Mouse (Mus musculus) CH12.LX (cell line): ENCODE results near the gene Polr2a. TPM values are rescaled to one million over a fixed set of nuclear protein-coding genes. Genes with fewer than 3 reads are reported as not detected.

Experiments
- DNase-seq: peaks from one replicate; pipeline ENCODE4 v3.0.0-alpha.2; 2013; ENCODE audit errors: extremely low read depth
- H3K27ac ChIP-seq: 2 replicates; pipeline ENCODE4 v1.5.1; 2012; ENCODE audit warnings: low read depth, mild to moderate bottlenecking, control low read depth, moderate library complexity; ENCODE audit not compliant: insufficient read depth
- H3K27me3 ChIP-seq: replicated peaks from 2 replicates; pipeline ENCODE3; 2012; ENCODE audit warnings: inconsistent platforms
- H3K36me3 ChIP-seq, 2 experiments: replicated peaks in 1 of 2; 2 replicates each; pipeline versions ENCODE3 to v1.6.1; 2012; ENCODE audit warnings: inconsistent platforms in 1 of 2, low read length in 1 of 2, mild to moderate bottlenecking in 1 of 2, mixed read lengths in 1 of 2, moderate library complexity in 1 of 2; ENCODE audit not compliant: control insufficient read depth in 1 of 2, insufficient read depth in 1 of 2
- H3K4me1 ChIP-seq, 2 experiments: 2 replicates each; pipeline ENCODE4 v1.6.1; 2012; ENCODE audit warnings: inconsistent platforms in 1 of 2, moderate library complexity in 1 of 2; ENCODE audit not compliant: insufficient read depth in 2 of 2, control insufficient read depth in 1 of 2
- H3K4me2 ChIP-seq: 2 replicates; pipeline ENCODE4 v1.6.1; 2012; ENCODE audit warnings: low read depth, mild to moderate bottlenecking, control low read depth; ENCODE audit not compliant: poor library complexity, insufficient read depth, severe bottlenecking
- H3K4me3 ChIP-seq, 3 experiments: fragments of 150-350 bp in 1 of 3; sonication (generic) in 1 of 3; replicated peaks in 1 of 3; 2 replicates each; pipeline versions ENCODE3 to v1.5.1; 2011 to 2012; ENCODE audit warnings: low read depth in 2 of 3, low read length in 2 of 3, mild to moderate bottlenecking in 2 of 3, moderate library complexity in 2 of 3, control low read depth in 1 of 3, improper control_type of control experiment in 1 of 3, inconsistent platforms in 1 of 3, mixed read lengths in 1 of 3; ENCODE audit not compliant: poor library complexity in 1 of 3
- H3K79me2 ChIP-seq: replicated peaks from 2 replicates; pipeline ENCODE4 v1.6.1; 2012; ENCODE audit warnings: mild to moderate bottlenecking, moderate library complexity; ENCODE audit not compliant: control insufficient read depth, poor library complexity, insufficient read depth, severe bottlenecking; ENCODE audit errors: extremely low read depth
- H3K9ac ChIP-seq: 2 replicates; pipeline ENCODE4 v1.6.1; 2012; ENCODE audit warnings: low read depth, mild to moderate bottlenecking, control low read depth, moderate library complexity; ENCODE audit not compliant: insufficient read depth
- H3K9me3 ChIP-seq: replicated peaks from 2 replicates; pipeline ENCODE3; 2012; ENCODE audit warnings: low read length, inconsistent platforms, mixed read lengths
- E2F4 ChIP-seq: IDR thresholded peaks from 2 replicates; pipeline ENCODE4 v1.6.1; 2011; ENCODE audit warnings: low read depth, low read length, improper control_type of control experiment; ENCODE audit not compliant: insufficient replicate concordance
- GABPA ChIP-seq: IDR thresholded peaks from 2 replicates; pipeline ENCODE4 v1.6.1; 2012; ENCODE audit warnings: low read depth, low read length, improper control_type of control experiment, inconsistent platforms; ENCODE audit not compliant: insufficient replicate concordance
- JUN ChIP-seq: IDR thresholded peaks from 2 replicates; pipeline ENCODE4 v1.6.1; 2011; ENCODE audit warnings: low read depth, mild to moderate bottlenecking, low read length, improper control_type of control experiment, moderate library complexity; ENCODE audit not compliant: insufficient read depth
- JUND ChIP-seq: conservative IDR thresholded peaks from 2 replicates; pipeline ENCODE4 v1.6.1; 2011; ENCODE audit warnings: low read depth, low read length, improper control_type of control experiment
- MAX ChIP-seq: IDR thresholded peaks from 2 replicates; pipeline ENCODE4 v1.6.1; 2011; ENCODE audit warnings: low read length, improper control_type of control experiment
- MEF2A ChIP-seq: IDR thresholded peaks from 2 replicates; pipeline ENCODE4 v1.6.1; 2014; ENCODE audit warnings: low read depth, mild to moderate bottlenecking, inconsistent platforms, low read length, improper control_type of control experiment, borderline replicate concordance
- MXI1 ChIP-seq: IDR thresholded peaks from 2 replicates; pipeline ENCODE4 v1.6.1; 2011; ENCODE audit warnings: mild to moderate bottlenecking, low read depth, low read length, improper control_type of control experiment
- MYC ChIP-seq: IDR thresholded peaks from 2 replicates; pipeline ENCODE4 v1.6.1; 2011; ENCODE audit warnings: low read depth, mild to moderate bottlenecking, improper control_type of control experiment, low read length
- NELFE ChIP-seq: IDR thresholded peaks from 2 replicates; pipeline ENCODE4 v1.6.1; 2011; ENCODE audit warnings: low read depth, low read length, improper control_type of control experiment
- NRF1 ChIP-seq: IDR thresholded peaks from 2 replicates; pipeline ENCODE4 v1.6.1; 2014; ENCODE audit warnings: low read depth, mild to moderate bottlenecking, inconsistent platforms, low read length, improper control_type of control experiment, moderate library complexity
- PAX5 ChIP-seq: IDR thresholded peaks from 2 replicates; pipeline ENCODE4 v1.6.1; 2012; ENCODE audit warnings: low read length, inconsistent platforms, mixed read lengths
- POLR2A ChIP-seq: IDR thresholded peaks from 2 replicates; pipeline ENCODE4 v1.6.1; 2011; ENCODE audit warnings: low read depth, mild to moderate bottlenecking, improper control_type of control experiment, low read length
- POLR2AphosphoS2 ChIP-seq: IDR thresholded peaks from 2 replicates; pipeline ENCODE4 v1.6.1; 2011; ENCODE audit warnings: low read depth, low read length, improper control_type of control experiment
- RAD21 ChIP-seq: IDR thresholded peaks from 2 replicates; pipeline ENCODE4 v1.6.1; 2011; ENCODE audit warnings: low read depth, mild to moderate bottlenecking, low read length, improper control_type of control experiment, moderate library complexity
- RCOR1 ChIP-seq: conservative IDR thresholded peaks from 2 replicates; pipeline ENCODE4 v1.6.1; 2012; ENCODE audit warnings: low read depth, mild to moderate bottlenecking, inconsistent platforms, low read length, improper control_type of control experiment
- SMC3 ChIP-seq: IDR thresholded peaks from 2 replicates; pipeline ENCODE4 v1.6.1; 2011; ENCODE audit warnings: low read depth, low read length, improper control_type of control experiment
- ZMIZ1 ChIP-seq: IDR thresholded peaks from 2 replicates; pipeline ENCODE4 v1.6.1; 2012; ENCODE audit warnings: low read depth, mild to moderate bottlenecking, inconsistent platforms, low read length, improper control_type of control experiment
- dilution Hi-C: fragments of 300-500 bp; cut with MboI; formaldehyde crosslinking; loops from 2 replicates; pipeline ENCODE4 v1.14.3; 2020; ENCODE audit warnings: low sequenced_read_pairs; ENCODE audit not compliant: extremely low pct_unique_long_range_greater_than_20kb, extremely low pct_ligation_motif_present
- in situ Hi-C: fragments of 300-500 bp; cut with MboI; formaldehyde crosslinking; loops from 3 replicates; pipeline ENCODE4 v1.14.3; 2019; ENCODE audit warnings: low sequenced_read_pairs, low pct_ligation_motif_present, low pct_unique_long_range_greater_than_20kb, mixed read lengths
- polyA plus RNA-seq: library from polyadenylated mRNA; unstranded; fragments of >175 nt; gene quantifications from 2 replicates; pipeline ENCODE4 v1.2.1, GENCODE M21; 2012; ENCODE audit warnings: low read depth; ENCODE audit not compliant: insufficient read length
- total RNA-seq, 2 experiments: library from RNA; depleted of rRNA; stranded (reverse); fragments of 300-350 nt in 1 of 2; fragments of >200 nt in 1 of 2; gene quantifications; 2 replicates each; pipeline ENCODE4 v1.2.3; 2012 to 2014

The Polr2a gene
- total and polyA plus RNA-seq, 3 experiments = 14.8 to 162 (median 45.0) TPM

DNA sequence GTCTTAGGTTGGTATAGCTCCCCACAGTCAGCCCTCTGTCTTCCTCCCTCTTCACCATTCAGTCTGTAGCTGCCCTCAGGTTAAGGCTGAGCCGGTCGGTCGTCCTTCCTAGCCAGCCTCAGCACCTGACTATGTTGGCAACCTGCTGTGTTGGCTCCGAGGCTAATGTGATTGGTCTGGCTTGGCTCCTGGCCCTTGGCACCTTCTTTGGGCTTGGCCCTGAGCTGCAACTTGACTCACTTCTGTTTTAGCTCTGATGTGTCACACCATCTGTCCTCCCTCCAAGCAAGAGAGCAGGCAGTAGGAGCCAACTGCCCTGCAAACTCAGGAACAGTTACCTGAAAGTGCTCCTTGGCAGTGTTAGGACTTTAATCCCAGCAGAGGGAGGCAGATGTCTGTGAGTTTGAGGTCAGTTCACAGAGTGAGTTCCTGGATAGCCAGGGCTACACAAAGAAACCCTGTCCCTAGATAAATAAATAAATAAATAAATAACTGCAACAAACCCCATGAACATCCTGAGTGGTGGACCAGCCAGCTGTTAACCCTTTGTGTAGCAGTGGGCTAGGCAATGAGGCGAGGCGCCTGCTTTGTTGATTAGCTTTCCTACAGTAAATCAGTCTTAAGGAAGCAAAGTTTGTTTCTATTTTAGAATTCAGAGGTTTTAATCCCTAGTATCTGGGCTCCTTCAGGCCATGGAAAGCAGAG is 51.5 kb downstream of the Polr2a start:
- no peaks in the 10 kb centered on the region for H3K9me3 ChIP-seq
- peaks cover 3% of the 10 kb centered on the region for H3K27me3 ChIP-seq
- H3K4me2 ChIP-seq = no peak overlapping the region
- dilution Hi-C loops = no loop called here
- H3K79me2 ChIP-seq = no peaks in the 10 kb centered on the region
- H3K4me1 ChIP-seq = peaks cover 0 to 12% of the 10 kb centered on the region in 2 experiments; a peak in 1 of 4 replicates
- TF ChIP-seq RCOR1 (no peak), SMC3 (no peak), E2F4 (no peak)
- H3K36me3 ChIP-seq = no peaks in the 10 kb centered on the region
- no peak overlapping the region for H3K4me3 ChIP-seq
- H3K9ac ChIP-seq = no peak overlapping the region
- in situ Hi-C loops = no loop called here
- no peak for DNase-seq
- H3K27ac ChIP-seq = no peak overlapping the region

DNA sequence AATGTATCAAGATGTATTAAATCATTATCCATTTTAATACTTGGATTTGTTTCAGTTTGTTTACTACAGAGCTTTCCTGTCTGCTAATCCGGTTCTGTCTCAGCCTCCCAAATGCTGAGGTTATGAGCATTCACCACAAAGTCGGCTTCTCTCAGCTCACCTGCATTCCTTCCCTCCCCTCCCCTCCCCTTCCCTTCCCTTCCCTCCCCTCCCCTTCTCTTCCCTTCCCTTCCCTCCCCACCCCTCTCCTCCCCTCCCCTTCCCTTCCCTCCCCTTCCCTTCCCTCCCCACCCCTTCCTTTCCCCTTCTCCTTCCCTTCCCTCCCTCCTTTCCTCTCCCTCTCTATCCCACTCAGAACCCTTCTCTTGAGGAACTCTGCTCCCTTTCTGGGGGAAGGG is 53.8 kb downstream of the Polr2a start:
- Histone ChIP-seq H3K4me1 (peaks cover 0 to 9% of the 10 kb centered on the region in 2 experiments; a peak in 2 of 4 replicates), H3K9me3 (no peaks in the 10 kb centered on the region), H3K4me3 (no peak overlapping the region), H3K9ac (no peak overlapping the region), H3K27me3 (peaks cover 5% of the 10 kb centered on the region), H3K36me3 (no peaks in the 10 kb centered on the region), H3K4me2 (no peak overlapping the region), H3K27ac (no peak overlapping the region), H3K79me2 (no peaks in the 10 kb centered on the region)
- dilution Hi-C loops (no loop called here), in situ Hi-C loops (no loop called here)
- DNase-seq = no peak
- TF ChIP-seq POLR2A = no peak
- no peak for TF ChIP-seq NELFE
- TF ChIP-seq E2F4 = no peak
- no peak for TF ChIP-seq SMC3
- no peak for TF ChIP-seq MAX
- no peak for TF ChIP-seq ZMIZ1
- no peak for TF ChIP-seq MYC
- no peak for TF ChIP-seq GABPA
- TF ChIP-seq NRF1 = no peak
- TF ChIP-seq JUN = no peak
- TF ChIP-seq MEF2A = no peak
- no peak for TF ChIP-seq POLR2AphosphoS2
- TF ChIP-seq RAD21 = no peak
- no peak for TF ChIP-seq PAX5
- no peak for TF ChIP-seq MXI1
- no peak for TF ChIP-seq JUND
